In the genomic region with DNA sequence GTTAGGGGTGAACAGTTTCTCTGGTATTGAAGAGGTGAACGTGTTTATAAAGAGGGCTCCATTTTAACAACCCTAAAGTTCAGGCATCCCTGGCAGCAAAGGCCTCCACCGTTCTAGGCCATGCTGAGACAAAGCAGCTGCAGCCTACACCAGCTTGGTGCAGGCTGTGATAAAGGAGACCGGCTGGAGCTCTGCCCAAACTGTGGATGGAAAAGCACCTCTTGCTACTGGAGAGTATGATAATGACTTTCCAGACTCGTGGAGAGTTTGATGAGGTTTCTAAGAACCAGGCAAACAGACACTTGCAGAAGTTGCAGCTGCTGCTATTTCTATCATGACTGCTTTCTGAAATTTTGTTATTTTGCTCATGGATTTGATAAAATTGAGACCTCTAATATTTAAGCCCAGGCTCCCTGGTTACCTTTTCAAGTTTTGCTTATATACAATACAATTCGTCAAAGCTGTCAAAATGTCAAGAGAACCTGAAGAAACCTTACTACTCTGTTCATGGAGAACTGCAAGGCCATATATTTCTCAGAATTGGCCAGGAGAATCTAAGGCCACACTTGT, we compare ENCODE assay signal across 13 mouse cellular contexts. TPM values are rescaled to one million over a fixed set of nuclear protein-coding genes. Genes with fewer than 3 reads are reported as not detected.
A peak's percentile ranks its signal among the peaks of the same experiment; 100 is the strongest.
DNase-seq lines count a peak whose midpoint lies in the region; ATAC-seq and TF ChIP-seq lines count a peak whose summit lies in the region.
"Had no signal": no experiment of that assay in that cellular context is flagged by ENCODE, and none has a peak within 500 bp of the region (broad histone marks: within the 10 kb centered on the region; RNA-seq: fewer than 3 reads in every experiment).

No protein-coding gene starts in this region.

- no peak overlapping the region for H3K4me3 ChIP-seq in kidney, adult 2 months (ENCODE audit: insufficient read depth, low read depth, low read length)
- no peak overlapping the region for H3K4me3 ChIP-seq in liver, embryonic 14.5 days (ENCODE audit: insufficient read depth in 1 of 2, low read depth in 2 of 2, low read length in 2 of 2)
- H3K4me3 ChIP-seq: forebrain, embryonic 10.5 days; neural tube, embryonic 12.5 days had no signal

- H3K27ac ChIP-seq in kidney, adult 2 months (ENCODE audit: insufficient read depth, low read depth, low read length), result no peak overlapping the region
- H3K27ac ChIP-seq in liver, embryonic 14.5 days, result peak overlapping the region; percentile 71
- H3K27ac ChIP-seq: forebrain, embryonic 10.5 days; neural tube, embryonic 12.5 days had no signal

- H3K4me1 ChIP-seq in kidney, adult 2 months (ENCODE audit: control insufficient read depth, insufficient read depth, low read length), result no peaks in the 10 kb centered on the region
- H3K4me1 ChIP-seq in liver, embryonic 14.5 days (replicated peaks; ENCODE audit: control insufficient read depth in 2 of 2, insufficient read depth in 2 of 2, low read length in 1 of 2), result peaks cover 19 to 21% of the 10 kb centered on the region in 2 experiments

- peak; percentile 7 for DNase-seq in kidney, adult 2 months
- no peak for DNase-seq in kidney, adult 8-10 months
- DNase-seq in spleen, adult 12 weeks (ENCODE audit: low spot score), result peak; percentile 54
- DNase-seq in spleen, adult 18-20 months, result no peak
- peak; percentile 50 to 68 (median 59) for DNase-seq in liver, embryonic 14.5 days (ENCODE audit: low read depth in 3 of 3, low spot score in 3 of 3)
- DNase-seq in testis, postnatal 14 days (ENCODE audit: low spot score), result peak; percentile 69
- no peak for DNase-seq in layer of hippocampus, adult 18-20 months (ENCODE audit: low spot score in 2 of 2)
- DNase-seq: embryo, embryonic 11 days; gastrocnemius, postnatal 36 days had no signal

- no peaks in the 10 kb centered on the region for H3K27me3 ChIP-seq in kidney, adult 2 months (replicated peaks; ENCODE audit: control insufficient read depth, insufficient read depth, low read length)
- no peaks in the 10 kb centered on the region for H3K27me3 ChIP-seq in liver, embryonic 14.5 days (ENCODE audit: control insufficient read depth, insufficient read depth, low read length)
- H3K27me3 ChIP-seq: neural tube, embryonic 12.5 days had no signal

- peak; percentile 36 for ATAC-seq in liver, embryonic 14.5 days (ENCODE audit: insufficient read depth)
- ATAC-seq in megakaryocyte, adult 5-6 weeks (ENCODE audit: poor library complexity, severe bottlenecking), result no peak
- ATAC-seq: intestine, embryonic 16.5 days had no signal

- peak; percentile 60; the same call in 1 of the 2 replicates for TF ChIP-seq EP300 in liver, embryonic 14.5 days (IDR thresholded peaks at IDR 0.05; ENCODE audit: low read depth)

- no peaks in the 10 kb centered on the region for H3K9me3 ChIP-seq in liver, embryonic 14.5 days (ENCODE audit: control insufficient read depth, low read length)
- H3K9me3 ChIP-seq: forebrain, embryonic 10.5 days; neural tube, embryonic 12.5 days had no signal

- no peak for TF ChIP-seq POLR2A in kidney, adult 2 months (IDR thresholded peaks at IDR 0.05; ENCODE audit: low read depth, low read length)

- H3K36me3 ChIP-seq in kidney, adult 2 months (ENCODE audit: control insufficient read depth, insufficient read depth, low read length), result no peaks in the 10 kb centered on the region
- H3K36me3 ChIP-seq in liver, embryonic 14.5 days (replicated peaks; ENCODE audit: control insufficient read depth, insufficient read depth, low read depth), result no peaks in the 10 kb centered on the region
- H3K36me3 ChIP-seq: forebrain, embryonic 10.5 days; neural tube, embryonic 12.5 days had no signal

- TF ChIP-seq CTCF in kidney, adult 2 months (conservative IDR thresholded peaks at IDR 0.05; ENCODE audit: insufficient read depth, insufficient read length, low read depth, low read length), result no peak
- TF ChIP-seq CTCF in liver, embryonic 14.5 days (IDR thresholded peaks at IDR 0.05; ENCODE audit: low read depth), result no peak

- 71% methylated on average over 5 of the region's 5 CpGs for WGBS in kidney, adult 2 months
- WGBS in liver, embryonic 14.5 days (ENCODE audit: insufficient replicate concordance), result 22% methylated on average over 5 of the region's 5 CpGs

- no peak overlapping the region for H3K9ac ChIP-seq in liver, embryonic 14.5 days (replicated peaks)
- H3K9ac ChIP-seq: neural tube, embryonic 12.5 days had no signal

- H3K4me2 ChIP-seq in liver, embryonic 14.5 days (ENCODE audit: low read depth), result peak overlapping the region; percentile 21
- H3K4me2 ChIP-seq: neural tube, embryonic 12.5 days had no signal

RNA-seq across cellular contexts. Expression of gene Mier3, which starts 3.4 kb away (rescaled TPM):
- polyA plus RNA-seq in kidney, adult 2 months (2012; rRNA removed), result 3.9 and 4.7 TPM in 2 replicates
- polyA plus RNA-seq in liver, embryonic 14.5 days (2012; rRNA removed), result 7.2 and 7.8 TPM in 2 replicates
- 16.5 and 17.7 TPM in 2 replicates for polyA plus RNA-seq in liver, embryonic 14.5 days (2014; fragmentation: Nextera tagmentation; extraction: Ambion mirVana)
- 26.3 and 28.0 TPM in 2 replicates for total RNA-seq in megakaryocyte, adult 5-6 weeks (2015)
- total RNA-seq in megakaryocyte, adult 5-6 weeks (2017), result 39.2 and 46.1 TPM in 2 replicates
- 10 to 100 TPM; 27.6 to 28.0 TPM for total RNA-seq in layer of hippocampus, adult 18-20 months (2021)

Comparison
In these comparisons a context has a peak if more than half of its experiments do, and no peak if none do; other contexts are left out.
1. DNase-seq: peak in kidney, adult 2 months (single experiment), spleen, adult 12 weeks (single experiment), liver, embryonic 14.5 days (3 of 3) and testis, postnatal 14 days (single experiment); none in kidney, adult 8-10 months (0 of 2), spleen, adult 18-20 months (0 of 2) and layer of hippocampus, adult 18-20 months (0 of 2).